Mouse (Mus musculus): ENCODE measurements around the gene Dlgap1. TPM values are rescaled to one million over a fixed set of nuclear protein-coding genes. Genes with fewer than 3 reads are reported as not detected.

Dlgap1 gene
- polyA plus RNA-seq, 1 experiment from 2014 or later: 2.4 TPM

DNA sequence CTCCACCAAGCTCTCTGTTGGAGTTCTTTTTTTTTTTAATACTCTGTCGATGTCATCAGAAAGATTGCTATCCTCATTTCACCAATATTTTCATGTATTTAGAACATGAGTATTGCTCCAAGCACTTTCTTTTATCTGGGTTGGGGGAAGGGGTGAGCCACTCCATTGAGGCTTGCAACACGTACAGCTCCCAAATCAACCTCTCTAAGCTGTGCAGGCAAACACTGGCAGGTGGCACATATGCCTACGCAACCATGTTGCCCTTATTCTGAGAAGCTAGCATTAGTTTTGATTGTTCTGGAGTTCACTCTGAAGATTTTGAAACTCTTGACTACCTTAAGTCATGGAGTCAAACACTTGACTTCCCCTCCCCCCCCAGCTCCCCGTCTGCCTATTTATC lies 525.5 kb downstream of the Dlgap1 start:
- 93% methylated on average over 4 of the region's 4 CpGs for WGBS
- H3K9me3 ChIP-seq: no peaks in the 10 kb centered on the region

DNA sequence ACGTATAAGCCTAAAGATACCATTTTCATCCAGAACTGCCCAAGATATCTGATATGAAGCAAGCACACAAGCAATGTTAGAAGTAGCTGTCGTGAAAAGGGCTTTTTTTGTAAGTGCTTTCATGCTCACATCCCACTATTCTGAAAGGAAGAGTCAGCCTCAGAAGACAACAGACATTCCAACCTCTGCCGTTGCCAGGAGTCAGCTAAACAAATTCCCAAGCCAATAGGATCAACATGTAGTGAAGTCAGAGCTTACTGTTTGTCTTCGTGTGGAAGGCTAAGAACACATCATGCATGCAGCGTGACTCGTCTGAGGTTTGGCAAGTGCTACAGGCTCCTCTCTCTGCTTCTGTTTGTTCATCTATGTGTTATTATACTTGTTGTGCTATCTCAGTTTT lies 529.4 kb downstream of the Dlgap1 start:
- H3K36me3 ChIP-seq: no peaks in the 10 kb centered on the region
- no peak for DNase-seq (ENCODE audit: low spot score)
- H3K27ac ChIP-seq: no peak overlapping the region
- H3K4me3 ChIP-seq: no peak overlapping the region
- 53% methylated on average over 6 of the region's 6 CpGs for WGBS
- peaks cover 5% of the 10 kb centered on the region; the same call in 1 of the 2 replicates for H3K4me1 ChIP-seq (replicated peaks)
- H3K9me3 ChIP-seq: no peaks in the 10 kb centered on the region
- H3K27me3 ChIP-seq (ENCODE audit: insufficient read depth, poor library complexity, severe bottlenecking): no peaks in the 10 kb centered on the region

More for the DNA sequence above, 525.5 kb downstream of the Dlgap1 start:
- peaks cover 5% of the 10 kb centered on the region; the same call in 1 of the 2 replicates for H3K4me1 ChIP-seq (replicated peaks)
- H3K27me3 ChIP-seq (ENCODE audit: insufficient read depth, poor library complexity, severe bottlenecking): no peaks in the 10 kb centered on the region
- no peak overlapping the region for H3K4me3 ChIP-seq
- no peak overlapping the region for H3K27ac ChIP-seq
- DNase-seq (ENCODE audit: low spot score): no peak
- no peaks in the 10 kb centered on the region for H3K36me3 ChIP-seq

DNA sequence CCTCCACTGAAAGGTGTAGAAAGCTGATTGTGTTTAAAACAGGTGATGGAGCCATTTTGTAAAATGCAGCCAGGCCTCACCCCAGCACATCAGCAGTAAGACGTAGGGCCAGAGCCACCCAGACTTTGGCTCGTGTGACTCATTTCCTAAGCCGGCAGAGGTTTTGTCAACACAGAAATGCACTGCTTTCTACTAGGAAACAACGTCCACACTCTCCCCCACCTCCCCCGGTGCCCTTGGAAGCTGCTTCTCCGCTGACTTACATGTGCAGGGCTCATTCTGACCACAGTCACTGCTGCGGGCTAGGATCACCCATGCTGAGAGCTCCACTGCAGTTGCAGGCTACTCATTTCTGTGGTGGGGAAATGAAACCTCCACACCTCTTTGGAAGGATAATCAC lies 533.1 kb downstream of the Dlgap1 start:
- Histone ChIP-seq H3K4me3 (no peak overlapping the region), H3K9me3 (no peaks in the 10 kb centered on the region), H3K27me3 (ENCODE audit: insufficient read depth, poor library complexity, severe bottlenecking) (no peaks in the 10 kb centered on the region), H3K36me3 (no peaks in the 10 kb centered on the region), H3K4me1 (replicated peaks) (peaks cover 5% of the 10 kb centered on the region; the same call in 1 of the 2 replicates), H3K27ac (no peak overlapping the region)
- no peak for DNase-seq (ENCODE audit: low spot score)
- 70% methylated on average over 7 of the region's 7 CpGs for WGBS

DNA sequence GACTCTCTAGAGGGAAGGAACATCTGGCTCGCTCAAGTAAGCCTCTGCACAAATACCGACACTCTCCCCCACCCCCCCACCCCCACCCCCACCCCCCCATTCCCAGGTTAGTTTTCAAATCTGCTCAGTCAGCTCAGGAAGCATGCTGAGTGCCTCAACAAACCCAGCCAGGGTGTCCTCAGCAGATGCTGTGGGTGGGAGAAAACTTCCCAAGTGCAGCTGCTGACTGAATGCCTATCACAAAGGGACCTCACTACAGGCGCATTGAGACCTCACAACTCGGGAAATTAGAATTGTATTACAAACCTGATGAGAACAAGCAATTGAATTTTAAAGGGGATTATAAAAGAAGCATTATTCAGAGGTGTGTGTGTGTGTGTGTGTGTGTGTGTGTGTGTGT lies 538.9 kb downstream of the Dlgap1 start:
- 31% methylated on average over 4 of the region's 4 CpGs for WGBS

DNA sequence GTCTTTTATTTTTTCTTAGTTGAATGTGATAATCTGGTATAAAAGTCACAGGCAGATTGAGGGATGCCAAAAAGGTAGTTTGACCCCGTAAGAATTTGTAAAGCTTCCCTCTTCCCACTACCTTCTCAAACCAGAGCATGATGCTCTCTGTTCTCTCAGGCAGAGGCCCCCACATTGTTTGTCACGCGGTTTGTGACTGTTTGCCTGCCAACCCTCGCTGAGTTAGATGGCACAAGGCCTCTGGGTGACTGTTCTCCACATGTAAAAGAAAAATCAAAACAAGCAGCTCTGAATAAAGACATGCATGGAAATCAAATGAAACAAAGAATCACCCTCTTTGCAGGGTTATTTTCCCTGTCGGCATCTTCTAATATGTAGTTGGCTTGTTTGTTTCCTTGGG lies 541.6 kb downstream of the Dlgap1 start:
- DNase-seq (ENCODE audit: low spot score): no peak
- 85% methylated on average over 5 of the region's 5 CpGs for WGBS
- Histone ChIP-seq H3K4me1 (replicated peaks) (0 out of 2 replicates have a peak, but pooled peaks cover 7% of the 10 kb centered on the region), H3K27me3 (ENCODE audit: insufficient read depth, poor library complexity, severe bottlenecking) (no peaks in the 10 kb centered on the region), H3K9me3 (no peaks in the 10 kb centered on the region), H3K36me3 (no peaks in the 10 kb centered on the region), H3K27ac (no peak overlapping the region), H3K4me3 (no peak overlapping the region)

More for the DNA sequence above, 538.9 kb downstream of the Dlgap1 start:
- Histone ChIP-seq H3K4me3 (no peak overlapping the region), H3K36me3 (no peaks in the 10 kb centered on the region), H3K9me3 (no peaks in the 10 kb centered on the region), H3K4me1 (replicated peaks) (0 out of 2 replicates have a peak, but pooled peaks cover 7% of the 10 kb centered on the region), H3K27ac (no peak overlapping the region), H3K27me3 (ENCODE audit: insufficient read depth, poor library complexity, severe bottlenecking) (no peaks in the 10 kb centered on the region)
- DNase-seq (ENCODE audit: low spot score): peak; percentile 17

DNA sequence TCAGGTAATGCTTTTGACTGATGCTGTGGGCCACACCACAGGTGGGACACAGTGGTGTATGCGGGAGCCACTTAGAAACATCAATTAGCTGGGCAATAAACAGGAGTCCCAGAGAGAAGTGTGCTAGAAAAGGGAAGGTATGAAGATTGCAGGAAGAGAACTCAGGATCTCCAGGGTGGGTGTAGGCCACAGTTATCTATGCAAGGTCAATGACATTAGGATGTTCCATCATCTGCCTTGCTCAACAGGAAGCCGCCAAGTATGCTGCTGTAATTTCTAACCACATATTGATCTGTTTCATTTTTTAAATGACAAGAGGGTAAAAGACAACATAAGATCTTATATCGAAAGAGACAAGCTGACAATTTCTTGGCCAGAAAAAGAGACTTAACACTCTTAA lies 542.5 kb downstream of the Dlgap1 start:
- no peaks in the 10 kb centered on the region; the same call in 1 of the 2 replicates for H3K36me3 ChIP-seq
- peaks cover 4% of the 10 kb centered on the region; the same call in 1 of the 2 replicates for H3K9me3 ChIP-seq
- WGBS: 96% methylated on average over 3 of the region's 3 CpGs
- H3K4me3 ChIP-seq: no peak overlapping the region
- no peaks in the 10 kb centered on the region for H3K27me3 ChIP-seq (ENCODE audit: insufficient read depth, poor library complexity, severe bottlenecking)
- H3K27ac ChIP-seq: no peak overlapping the region
- DNase-seq (ENCODE audit: low spot score): no peak
- 0 out of 2 replicates have a peak, but pooled peaks cover 7% of the 10 kb centered on the region for H3K4me1 ChIP-seq (replicated peaks)

DNA sequence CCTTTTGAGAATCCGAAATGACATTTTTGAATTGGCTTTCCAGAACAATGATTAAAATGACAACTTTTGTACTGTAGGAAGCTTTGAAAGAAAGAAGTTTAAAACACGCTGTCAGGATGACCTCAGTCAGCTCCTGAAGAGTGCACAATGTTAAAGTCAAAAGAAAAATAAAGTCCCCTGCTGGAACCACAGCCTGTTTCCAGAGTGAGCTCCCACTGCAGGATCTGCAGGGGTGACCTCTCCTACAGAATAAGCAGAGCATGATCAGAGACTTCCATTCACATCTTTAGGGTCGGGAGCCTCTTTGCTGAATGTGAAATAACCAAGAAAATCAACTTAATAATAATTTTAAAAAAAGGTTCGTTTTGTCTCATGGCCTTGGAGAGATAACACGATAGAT lies 544.9 kb downstream of the Dlgap1 start:
- Histone ChIP-seq H3K27ac (no peak overlapping the region), H3K4me3 (no peak overlapping the region), H3K4me1 (replicated peaks) (no peaks in the 10 kb centered on the region), H3K27me3 (ENCODE audit: insufficient read depth, poor library complexity, severe bottlenecking) (no peaks in the 10 kb centered on the region), H3K36me3 (no peaks in the 10 kb centered on the region; the same call in 1 of the 2 replicates), H3K9me3 (peaks cover 7% of the 10 kb centered on the region; the same call in 1 of the 2 replicates)
- DNase-seq (ENCODE audit: low spot score): no peak
- WGBS: 71% methylated on average over 5 of the region's 5 CpGs

DNA sequence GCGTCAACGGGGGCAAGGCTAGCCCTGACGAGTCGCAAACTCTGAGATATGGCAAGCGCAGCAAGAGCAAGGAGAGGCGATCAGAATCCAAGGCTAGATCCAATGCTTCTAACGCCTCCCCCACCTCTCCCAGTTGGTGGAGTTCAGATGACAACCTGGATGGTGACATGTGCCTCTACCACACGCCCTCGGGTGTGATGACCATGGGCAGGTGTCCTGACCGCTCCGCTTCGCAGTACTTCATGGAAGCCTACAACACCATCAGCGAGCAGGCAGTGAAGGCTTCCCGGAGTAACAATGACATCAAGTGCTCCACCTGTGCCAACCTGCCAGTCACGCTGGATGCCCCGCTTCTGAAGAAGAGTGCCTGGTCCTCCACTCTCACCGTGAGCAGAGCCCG lies 547.6 kb downstream of the Dlgap1 start:
- Histone ChIP-seq H3K36me3 (no peaks in the 10 kb centered on the region; the same call in 1 of the 2 replicates), H3K9me3 (peaks cover 7% of the 10 kb centered on the region; the same call in 1 of the 2 replicates), H3K4me3 (no peak overlapping the region), H3K4me1 (replicated peaks) (no peaks in the 10 kb centered on the region), H3K27me3 (ENCODE audit: insufficient read depth, poor library complexity, severe bottlenecking) (no peaks in the 10 kb centered on the region), H3K27ac (no peak overlapping the region)
- WGBS: 92% methylated on average over 18 of the region's 18 CpGs
- DNase-seq (ENCODE audit: low spot score): no peak

DNA sequence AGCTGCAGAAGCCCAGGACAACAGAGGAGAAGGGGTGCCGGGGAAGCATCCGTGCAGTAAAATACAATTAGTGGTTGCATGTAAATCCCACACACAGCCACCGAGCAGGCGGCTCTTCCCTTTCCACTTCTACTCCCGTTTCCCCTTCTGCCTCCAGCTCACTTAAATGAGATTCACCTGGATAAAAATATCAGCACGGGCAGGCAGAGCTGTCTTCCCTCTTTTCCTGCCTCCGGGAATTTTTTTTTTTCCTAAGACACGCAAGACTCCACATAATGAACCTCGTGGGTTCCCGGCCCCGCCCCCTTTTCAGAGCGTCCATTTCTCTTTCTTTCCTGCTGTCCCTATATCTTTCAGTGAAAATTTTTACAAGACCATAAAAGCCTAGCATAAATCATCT lies 548.5 kb downstream of the Dlgap1 start:
- Histone ChIP-seq H3K27me3 (ENCODE audit: insufficient read depth, poor library complexity, severe bottlenecking) (no peaks in the 10 kb centered on the region), H3K9me3 (peaks cover 7% of the 10 kb centered on the region; the same call in 1 of the 2 replicates), H3K4me3 (no peak overlapping the region), H3K36me3 (no peaks in the 10 kb centered on the region; the same call in 1 of the 2 replicates), H3K27ac (no peak overlapping the region), H3K4me1 (replicated peaks) (no peaks in the 10 kb centered on the region)
- DNase-seq (ENCODE audit: low spot score): no peak
- WGBS: 87% methylated on average over 12 of the region's 12 CpGs

DNA sequence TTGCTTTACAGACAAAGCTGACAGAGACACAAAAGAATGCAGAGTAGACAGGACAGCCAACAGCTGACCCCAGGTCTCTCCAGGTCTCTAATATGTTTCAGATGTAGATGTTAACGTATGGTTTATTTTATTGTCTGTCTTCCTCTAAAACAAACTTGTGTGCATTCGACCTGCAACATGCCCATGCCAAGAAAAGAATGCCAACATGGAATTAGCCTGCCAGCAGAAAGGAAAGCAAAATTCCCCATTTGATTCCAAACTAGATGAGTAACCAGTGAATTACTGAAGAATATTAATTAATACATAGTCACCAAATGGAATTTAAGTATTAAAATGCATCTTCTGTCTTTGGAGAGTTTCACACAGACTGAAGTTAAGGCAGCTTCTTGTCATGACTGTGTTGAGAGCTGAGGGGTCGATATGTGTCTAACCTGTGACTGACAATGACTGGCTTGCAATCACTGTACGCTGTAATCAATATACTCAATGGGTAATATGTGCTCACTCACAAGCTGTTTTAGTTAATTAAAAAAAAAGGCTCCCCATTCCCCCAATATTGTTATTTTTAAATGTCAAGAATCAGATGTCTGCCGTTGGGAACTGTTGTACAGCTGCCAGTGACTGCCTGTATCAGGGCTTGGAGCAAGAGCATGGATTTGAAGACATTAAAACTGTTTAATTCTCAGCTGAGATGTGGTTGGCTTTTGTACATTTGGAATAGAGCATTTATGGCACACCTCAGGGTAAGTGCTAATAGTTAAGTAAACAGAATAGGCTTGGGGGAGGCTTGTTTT lies 552.4 kb downstream of the Dlgap1 start:
- 75% methylated on average over 5 of the region's 5 CpGs for WGBS
- Histone ChIP-seq H3K27me3 (ENCODE audit: insufficient read depth, poor library complexity, severe bottlenecking) (no peaks in the 10 kb centered on the region), H3K36me3 (no peaks in the 10 kb centered on the region; the same call in 1 of the 2 replicates), H3K4me1 (replicated peaks) (no peaks in the 10 kb centered on the region), H3K4me3 (no peak overlapping the region), H3K9me3 (peaks cover 4% of the 10 kb centered on the region; the same call in 1 of the 2 replicates), H3K27ac (no peak overlapping the region)
- no peak for DNase-seq (ENCODE audit: low spot score)

DNA sequence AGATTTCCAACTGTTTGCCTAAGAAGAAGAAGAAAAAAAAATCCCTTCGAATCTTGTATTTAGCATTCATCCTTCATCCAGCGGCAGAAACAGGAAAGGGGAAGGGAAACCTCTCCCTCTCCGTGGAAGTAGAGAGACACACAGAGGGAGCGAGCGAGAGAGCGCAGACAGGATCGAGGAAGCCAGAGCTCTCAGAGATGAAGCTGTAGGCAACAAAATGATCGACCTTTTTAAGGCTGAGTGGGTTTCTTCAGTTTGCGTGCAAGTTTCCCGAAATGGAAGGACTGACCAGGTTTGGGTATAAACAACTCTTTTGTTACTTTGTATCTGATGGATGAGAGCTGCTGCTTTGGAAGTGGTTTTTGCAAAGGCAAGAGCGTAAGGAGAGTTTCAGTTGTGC lies 553.1 kb downstream of the Dlgap1 start:
- H3K27ac ChIP-seq: no peak overlapping the region
- H3K36me3 ChIP-seq: no peaks in the 10 kb centered on the region
- no peak for DNase-seq (ENCODE audit: low spot score)
- H3K27me3 ChIP-seq (ENCODE audit: insufficient read depth, poor library complexity, severe bottlenecking): no peaks in the 10 kb centered on the region
- no peaks in the 10 kb centered on the region for H3K4me1 ChIP-seq (replicated peaks)
- no peak overlapping the region for H3K4me3 ChIP-seq
- no peaks in the 10 kb centered on the region for H3K9me3 ChIP-seq
- 52% methylated on average over 11 of the region's 11 CpGs for WGBS

DNA sequence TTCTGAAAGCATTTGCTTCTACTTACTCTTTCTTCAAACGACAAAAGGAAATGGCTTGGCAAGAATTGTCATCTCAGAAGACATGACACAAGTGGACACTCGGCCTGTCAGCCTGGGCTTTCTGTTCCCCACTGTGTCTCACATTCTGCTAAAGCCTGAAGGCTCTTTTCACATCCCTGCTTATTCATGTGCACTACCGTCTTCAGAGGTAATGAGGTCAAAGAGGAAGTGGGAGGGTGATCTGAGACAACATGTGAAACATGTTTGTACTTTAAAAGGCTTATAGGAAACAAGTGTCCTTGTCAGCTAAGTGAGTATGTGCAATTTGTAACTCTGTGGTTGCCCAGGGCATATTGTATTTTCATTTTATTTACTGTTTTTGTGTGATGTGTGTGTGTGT lies 557.1 kb downstream of the Dlgap1 start:
- no peak for DNase-seq (ENCODE audit: low spot score)
- 63% methylated on average over 3 of the region's 3 CpGs for WGBS
- H3K27ac ChIP-seq: no peak overlapping the region
- H3K36me3 ChIP-seq: no peaks in the 10 kb centered on the region
- H3K4me1 ChIP-seq (replicated peaks): no peaks in the 10 kb centered on the region
- no peaks in the 10 kb centered on the region for H3K27me3 ChIP-seq (ENCODE audit: insufficient read depth, poor library complexity, severe bottlenecking)
- H3K4me3 ChIP-seq: no peak overlapping the region
- no peaks in the 10 kb centered on the region for H3K9me3 ChIP-seq

DNA sequence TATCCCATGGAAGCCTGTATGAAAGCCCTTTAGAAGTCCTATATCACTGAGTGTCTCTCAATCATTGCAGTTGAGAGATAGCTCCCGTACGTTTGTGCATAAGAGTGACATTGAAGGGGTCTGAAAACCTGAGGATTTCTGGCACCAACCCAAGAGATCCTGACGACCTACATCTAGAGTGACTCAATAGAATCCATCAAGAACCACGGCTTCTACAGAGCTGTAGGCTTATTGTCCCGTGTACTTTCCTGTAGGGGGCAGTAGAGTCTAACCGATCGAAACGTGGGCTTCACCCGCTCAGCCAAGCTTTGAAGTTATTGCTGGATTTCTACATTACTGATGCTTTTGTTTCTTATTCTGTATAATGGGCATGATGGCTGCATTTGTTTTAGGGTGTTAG lies 558.2 kb downstream of the Dlgap1 start:
- Histone ChIP-seq H3K36me3 (no peaks in the 10 kb centered on the region), H3K27me3 (ENCODE audit: insufficient read depth, poor library complexity, severe bottlenecking) (no peaks in the 10 kb centered on the region), H3K9me3 (no peaks in the 10 kb centered on the region), H3K27ac (no peak overlapping the region), H3K4me1 (replicated peaks) (no peaks in the 10 kb centered on the region), H3K4me3 (no peak overlapping the region)
- peak; percentile 28 for DNase-seq (ENCODE audit: low spot score)
- WGBS: 35% methylated on average over 9 of the region's 9 CpGs
